ENCODE assay signal across 9 mouse cellular contexts in genomic region chr5:128947093-128947492, GRCm38 (mm10). TPM values are rescaled to one million over a fixed set of nuclear protein-coding genes. Genes with fewer than 3 reads are reported as not detected.
DNase-seq lines count a peak whose midpoint lies in the region; ATAC-seq and TF ChIP-seq lines count a peak whose summit lies in the region.
"Had no signal": no experiment of that assay in that cellular context is flagged by ENCODE, and none has a peak within 500 bp of the region (broad histone marks: within the 10 kb centered on the region; RNA-seq: fewer than 3 reads in every experiment).

No protein-coding gene starts in this region.

- no peaks in the 10 kb centered on the region for H3K36me3 ChIP-seq in hindbrain, embryonic 11.5 days (ENCODE audit: control insufficient read depth, insufficient read depth, low read length)
- H3K36me3 ChIP-seq in hindbrain, embryonic 12.5 days = no peaks in the 10 kb centered on the region
- no peaks in the 10 kb centered on the region for H3K36me3 ChIP-seq in liver, embryonic 14.5 days (replicated peaks; ENCODE audit: control insufficient read depth, insufficient read depth, low read depth)
- H3K36me3 ChIP-seq in forebrain, embryonic 11.5 days (ENCODE audit: control insufficient read depth, insufficient read depth, low read length) = no peaks in the 10 kb centered on the region
- H3K36me3 ChIP-seq: midbrain, embryonic 12.5 days had no signal

- no peak overlapping the region for H3K4me3 ChIP-seq in hindbrain, embryonic 11.5 days (ENCODE audit: low read depth, low read length)
- no peak overlapping the region for H3K4me3 ChIP-seq in hindbrain, embryonic 12.5 days
- no peak overlapping the region for H3K4me3 ChIP-seq in liver, embryonic 14.5 days (ENCODE audit: insufficient read depth in 1 of 2, low read depth in 2 of 2, low read length in 2 of 2)
- H3K4me3 ChIP-seq in forebrain, embryonic 11.5 days (ENCODE audit: low read depth, low read length) = no peak overlapping the region
- H3K4me3 ChIP-seq: midbrain, embryonic 12.5 days had no signal

- H3K27ac ChIP-seq in hindbrain, embryonic 11.5 days (ENCODE audit: low read depth, low read length) = no peak overlapping the region
- no peak overlapping the region for H3K27ac ChIP-seq in hindbrain, embryonic 12.5 days
- no peak overlapping the region for H3K27ac ChIP-seq in liver, embryonic 14.5 days
- no peak overlapping the region for H3K27ac ChIP-seq in forebrain, embryonic 11.5 days (ENCODE audit: low read depth, low read length)
- H3K27ac ChIP-seq: midbrain, embryonic 12.5 days had no signal

- 0 out of 2 replicates have a peak, but pooled peaks cover 4% of the 10 kb centered on the region for H3K27me3 ChIP-seq in hindbrain, embryonic 11.5 days (ENCODE audit: control insufficient read depth, insufficient read depth, low read length)
- H3K27me3 ChIP-seq in hindbrain, embryonic 12.5 days = 0 out of 2 replicates have a peak, but pooled peaks cover 4% of the 10 kb centered on the region
- no peaks in the 10 kb centered on the region for H3K27me3 ChIP-seq in liver, embryonic 14.5 days (ENCODE audit: control insufficient read depth, insufficient read depth, low read length)
- peaks cover 2% of the 10 kb centered on the region; the same call in 1 of the 2 replicates for H3K27me3 ChIP-seq in forebrain, embryonic 11.5 days (ENCODE audit: control insufficient read depth, insufficient read depth, low read length)

- ATAC-seq in hindbrain, embryonic 11.5 days (ENCODE audit: low FRiP score) = no peak
- no peak for ATAC-seq in hindbrain, embryonic 12.5 days (ENCODE audit: low FRiP score)
- no peak for ATAC-seq in liver, embryonic 14.5 days (ENCODE audit: insufficient read depth)
- ATAC-seq in forebrain, embryonic 11.5 days (replicated peaks; ENCODE audit: low FRiP score) = no peak

- TF ChIP-seq EP300 in liver, embryonic 14.5 days (IDR thresholded peaks at IDR 0.05; ENCODE audit: low read depth) = no peak

- H3K4me2 ChIP-seq in hindbrain, embryonic 11.5 days (replicated peaks; ENCODE audit: low read depth, low read length) = no peak overlapping the region
- H3K4me2 ChIP-seq in hindbrain, embryonic 12.5 days (replicated peaks) = no peak overlapping the region
- no peak overlapping the region for H3K4me2 ChIP-seq in liver, embryonic 14.5 days (ENCODE audit: low read depth)
- H3K4me2 ChIP-seq in forebrain, embryonic 11.5 days (ENCODE audit: low read depth, low read length, severe bottlenecking) = no peak overlapping the region
- H3K4me2 ChIP-seq: midbrain, embryonic 12.5 days had no signal

- H3K9ac ChIP-seq in hindbrain, embryonic 11.5 days (ENCODE audit: low read depth, low read length) = no peak overlapping the region
- H3K9ac ChIP-seq in hindbrain, embryonic 12.5 days = no peak overlapping the region
- H3K9ac ChIP-seq in liver, embryonic 14.5 days (replicated peaks) = no peak overlapping the region
- no peak overlapping the region for H3K9ac ChIP-seq in forebrain, embryonic 11.5 days (ENCODE audit: low read length)
- H3K9ac ChIP-seq: midbrain, embryonic 12.5 days had no signal

- H3K4me1 ChIP-seq in hindbrain, embryonic 11.5 days (replicated peaks; ENCODE audit: control insufficient read depth, insufficient read depth, low read length) = no peaks in the 10 kb centered on the region
- 0 out of 2 replicates have a peak, but pooled peaks cover 6% of the 10 kb centered on the region for H3K4me1 ChIP-seq in hindbrain, embryonic 12.5 days
- H3K4me1 ChIP-seq in liver, embryonic 14.5 days (replicated peaks; ENCODE audit: control insufficient read depth in 2 of 2, insufficient read depth in 2 of 2, low read length in 1 of 2) = no peaks in the 10 kb centered on the region
- no peaks in the 10 kb centered on the region for H3K4me1 ChIP-seq in forebrain, embryonic 11.5 days (replicated peaks; ENCODE audit: control insufficient read depth, insufficient read depth, low read length)

- DNase-seq in hindbrain, embryonic 11.5 days (ENCODE audit: low spot score) = peak; percentile 27
- peak; percentile 22 to 25 for DNase-seq in B cell, adult 2 months
- DNase-seq in R1 (ENCODE audit: low read depth, low spot score) = peak; percentile 52
- no peak for DNase-seq in liver, embryonic 14.5 days (ENCODE audit: low read depth in 3 of 3, low spot score in 3 of 3)
- no peak for DNase-seq in right cerebral cortex, postnatal 36 days (ENCODE audit: low spot score in 2 of 2)
- DNase-seq in forebrain, embryonic 11.5 days (ENCODE audit: low spot score) = no peak
- DNase-seq in right cerebral cortex, postnatal 14 days = no peak

- 72% methylated on average over 5 of the region's 5 CpGs for WGBS in hindbrain, embryonic 11.5 days
- WGBS in hindbrain, embryonic 12.5 days = 71% methylated on average over 5 of the region's 5 CpGs
- WGBS in liver, embryonic 14.5 days (ENCODE audit: insufficient replicate concordance) = 56% methylated on average over 5 of the region's 5 CpGs
- 77% methylated on average over 5 of the region's 5 CpGs for WGBS in forebrain, embryonic 11.5 days

- H3K9me3 ChIP-seq in hindbrain, embryonic 11.5 days (ENCODE audit: control insufficient read depth, low read length) = no peaks in the 10 kb centered on the region
- H3K9me3 ChIP-seq in hindbrain, embryonic 12.5 days (replicated peaks) = no peaks in the 10 kb centered on the region
- H3K9me3 ChIP-seq in liver, embryonic 14.5 days (ENCODE audit: control insufficient read depth, low read length) = no peaks in the 10 kb centered on the region
- H3K9me3 ChIP-seq in forebrain, embryonic 11.5 days (ENCODE audit: control insufficient read depth, low read length) = no peaks in the 10 kb centered on the region

- peak; percentile 72 for TF ChIP-seq CTCF in liver, embryonic 14.5 days (IDR thresholded peaks at IDR 0.05; ENCODE audit: low read depth)

RNA-seq across cellular contexts. Expression of gene Rimbp2, which starts 6.2 kb away (rescaled TPM):
- polyA plus RNA-seq in hindbrain, embryonic 11.5 days (2014; fragmentation: Nextera tagmentation; extraction: Ambion mirVana) = 1.2 and 1.4 TPM in 2 replicates
- polyA plus RNA-seq in hindbrain, embryonic 12.5 days (2016; fragmentation: Nextera tagmentation; extraction: Ambion mirVana) = 1.9 and 2.2 TPM in 2 replicates
- polyA plus RNA-seq in liver, embryonic 14.5 days (2012; rRNA removed) = 0.01 and 0.04 TPM in 2 replicates
- polyA plus RNA-seq in liver, embryonic 14.5 days (2014; fragmentation: Nextera tagmentation; extraction: Ambion mirVana) = not detected in 2 replicates
- 0.44 and 0.95 TPM in 2 replicates for polyA plus RNA-seq in forebrain, embryonic 11.5 days (2014; fragmentation: Nextera tagmentation; extraction: Ambion mirVana)

Comparison
In these comparisons a context has a peak if more than half of its experiments do, and no peak if none do; other contexts are left out.
1. DNase-seq: peak in hindbrain, embryonic 11.5 days (single experiment), B cell, adult 2 months (2 of 2) and R1 (single experiment); none in liver, embryonic 14.5 days (0 of 3), right cerebral cortex, postnatal 36 days (0 of 2), forebrain, embryonic 11.5 days (single experiment) and right cerebral cortex, postnatal 14 days (single experiment).